Mouse (Mus musculus): Measurements from ENCODE around the gene Macf1. TPM values are rescaled to one million over a fixed set of nuclear protein-coding genes. Genes with fewer than 3 reads are reported as not detected.

The Macf1 gene
- polyA plus RNA-seq (2012; fragmentation: generic; extraction: Trizol) = 10 to 100 TPM in 1 of 2 experiments, 1 to 10 TPM in 1; 2.4 to 37.3 TPM

DNA sequence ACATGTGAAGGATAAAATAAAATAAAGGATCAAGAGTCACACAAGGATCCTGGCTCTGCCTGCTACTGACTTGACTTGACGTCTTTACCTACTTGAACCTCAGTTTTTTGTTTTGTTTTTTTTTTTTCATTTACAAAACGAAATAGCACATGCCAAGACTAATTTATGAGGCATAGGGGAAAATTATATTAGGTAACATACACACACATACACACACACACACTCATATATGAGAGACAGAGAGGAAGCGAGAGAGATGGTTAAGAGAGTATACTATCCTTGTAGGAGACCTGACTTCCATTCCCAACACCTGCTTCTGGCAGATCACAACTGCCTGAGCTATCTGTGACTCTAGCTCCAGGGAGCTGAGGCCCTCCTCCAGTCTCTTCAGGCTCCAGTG lies at the start of gene Macf1:
TSS of gene Macf1 (minus strand) at position 101 of the 400 bp plus-strand sequence.

DNA sequence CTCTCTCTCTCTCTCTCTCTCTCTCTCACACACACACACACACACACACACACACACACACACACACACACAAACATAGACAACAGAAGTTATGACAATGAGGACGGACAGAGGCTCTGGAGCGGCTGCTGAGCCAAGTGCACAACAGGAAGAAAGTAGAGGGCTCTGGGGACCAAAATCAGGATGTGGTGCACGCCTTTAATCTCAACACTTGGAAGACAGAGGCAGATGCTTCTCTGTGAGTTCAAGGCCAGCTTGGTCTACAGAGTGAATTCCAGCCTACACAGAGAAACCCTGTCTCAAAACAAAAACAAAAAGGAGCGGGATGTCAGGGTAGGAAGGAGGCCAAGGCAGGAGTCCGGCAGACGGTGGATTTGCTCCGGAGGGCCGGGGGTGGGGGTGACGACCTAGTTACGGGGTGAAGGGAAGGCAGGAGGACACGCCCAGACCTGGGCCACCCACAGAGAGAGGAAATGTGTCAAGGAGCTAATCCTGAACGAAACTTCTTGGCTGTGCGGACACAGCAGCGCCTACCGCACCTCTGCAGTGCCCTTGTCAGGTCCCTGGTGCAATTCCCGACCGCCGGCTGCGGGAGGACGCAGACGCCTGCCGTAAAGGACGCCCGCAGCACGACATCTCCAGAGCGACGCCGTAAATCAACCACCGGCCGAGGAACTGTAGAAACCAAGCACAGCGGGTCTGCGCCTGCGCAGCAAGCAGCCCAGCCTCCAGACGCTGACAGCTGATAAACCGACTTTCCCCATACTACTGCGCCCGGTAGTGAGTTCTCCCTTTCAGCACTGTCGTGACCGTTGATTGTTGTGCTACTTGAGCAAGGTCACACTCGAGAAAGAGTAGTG lies 33.6 kb upstream of the Macf1 start, which contains the start of gene Ndufs5:
TSS of gene Ndufs5 (minus strand) at position 629 of the 860 bp plus-strand sequence.

DNA sequence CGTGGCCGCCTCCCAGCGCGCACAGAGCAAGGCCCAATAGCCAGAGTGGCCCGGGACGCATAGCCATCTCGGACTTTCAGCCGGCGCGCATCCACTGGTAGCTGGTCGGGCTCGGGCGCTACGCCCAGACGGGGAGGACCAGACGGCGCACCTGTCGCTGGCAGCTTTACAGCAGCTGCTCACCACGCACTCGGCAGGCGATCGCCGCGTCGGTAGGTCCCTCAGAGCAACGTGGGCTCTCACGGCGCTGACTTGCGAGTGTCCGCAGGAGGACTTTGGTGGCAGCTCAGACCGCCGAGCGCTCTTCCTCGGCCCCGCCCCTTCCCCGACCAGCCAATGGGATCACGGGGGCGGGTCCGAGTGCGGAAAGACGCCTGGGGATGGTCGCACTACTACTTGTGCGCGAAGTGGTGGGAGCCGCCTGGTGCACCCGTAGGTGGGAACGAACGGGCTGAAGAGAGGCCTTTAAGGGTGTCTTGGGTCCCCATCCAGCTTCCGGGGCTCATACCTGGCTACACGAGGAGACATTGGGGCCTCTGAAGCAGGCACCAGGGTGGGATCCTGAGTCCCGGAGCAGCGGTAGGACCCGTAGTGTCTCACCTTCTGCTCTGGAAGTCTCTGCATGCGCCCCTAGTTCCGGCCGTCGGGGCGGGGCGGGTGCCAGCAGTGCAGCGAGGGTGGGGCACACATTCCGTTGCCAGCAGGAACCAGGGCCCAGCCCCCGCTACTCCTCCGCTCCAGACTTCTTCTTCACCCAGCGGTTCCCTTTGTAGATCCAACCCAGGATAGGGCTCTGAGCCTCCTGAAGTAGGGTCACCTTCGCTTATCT lies 341.3 kb downstream of the Macf1 start, which contains the start of gene Bmp8a:
TSS of gene Bmp8a (minus strand) at position 611 of the 829 bp plus-strand sequence.

GRCm38 (mm10) chr4:123323534-123323933 lies 360.6 kb downstream of the Macf1 start, which contains the start of gene Oxct2a:
Gene Oxct2a, minus strand, starts transcription at chr4:123323634.

Other genes with a start within 250 kb of the Macf1 start
- gene Ndufs5, start 33.8 kb upstream of the Macf1 start, polyA plus RNA-seq (2012; fragmentation: generic; extraction: Trizol) = 100 to 1,000 TPM; 156 to 312 TPM
- gene Akirin1, start 66.0 kb upstream of the Macf1 start, polyA plus RNA-seq (2012; fragmentation: generic; extraction: Trizol) = 1 to 10 TPM; 1.2 to 7.3 TPM
- gene Rhbdl2, start 103.5 kb upstream of the Macf1 start, polyA plus RNA-seq (2012; fragmentation: generic; extraction: Trizol) = under 1 TPM; 0.13 to 0.41 TPM
- gene 4933427I04Rik, start 175.3 kb upstream of the Macf1 start, polyA plus RNA-seq (2012; fragmentation: generic; extraction: Trizol) = under 1 TPM in 1 of 2 experiments, not detected in 1; 0.02 TPM
- 10 to 100 TPM; 12.3 to 24.6 TPM for gene Mycbp, start 220.5 kb upstream of the Macf1 start, polyA plus RNA-seq (2012; fragmentation: generic; extraction: Trizol)
- 10 to 100 TPM in 1 of 2 experiments, 1 to 10 TPM in 1; 7.8 to 38.6 TPM for gene Rragc, start 233.1 kb upstream of the Macf1 start, polyA plus RNA-seq (2012; fragmentation: generic; extraction: Trizol)
- under 1 TPM; 0.07 to 0.21 TPM for gene 4930535I16Rik, start 233.7 kb upstream of the Macf1 start, polyA plus RNA-seq (2012; fragmentation: generic; extraction: Trizol)

Measured in C3H10T1/2 (cell line).